Mouse (Mus musculus): ENCODE measurements around the gene Gm12790. TPM values are rescaled to one million over a fixed set of nuclear protein-coding genes. Genes with fewer than 3 reads are reported as not detected.
"Not testable (repeated sequence)": the region's sequence is repeated elsewhere in the genome, so short reads cannot be mapped to it uniquely, and the experiment has no call there.

The Gm12790 gene
- not detected in 2 replicates for polyA plus RNA-seq (2012; rRNA removed)

DNA sequence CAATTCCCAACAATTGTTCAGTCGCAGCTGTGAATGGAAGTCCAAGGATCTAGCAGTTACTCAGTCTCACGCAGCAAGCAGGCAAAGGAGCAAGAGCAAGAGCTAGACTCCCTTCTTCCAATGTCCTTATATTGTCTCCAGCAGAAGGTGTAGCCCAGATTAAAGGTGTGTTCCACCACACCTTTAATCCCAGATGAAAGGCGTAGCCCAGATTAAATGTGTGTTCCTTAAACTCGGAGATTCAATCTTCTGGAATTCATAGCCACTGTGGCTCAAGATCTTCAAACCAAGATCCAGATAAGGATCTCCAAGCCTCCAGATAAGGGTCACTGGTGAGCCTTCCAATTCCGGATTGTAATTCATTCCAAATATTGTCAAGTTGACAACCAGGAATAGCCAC, at the start of gene Gm12790:
TSS of gene Gm12790 (minus strand) at position 101 of the 400 bp plus-strand sequence.
- H3K27ac ChIP-seq (ENCODE audit: insufficient read depth, low read length); H3K27me3 ChIP-seq (ENCODE audit: control insufficient read depth, insufficient read depth, low read length); H3K4me1 ChIP-seq (ENCODE audit: control insufficient read depth, insufficient read depth, insufficient read length); H3K36me3 ChIP-seq (ENCODE audit: control insufficient read depth, insufficient read depth, low read length); DNase-seq (ENCODE audit: low read depth in 1 of 2, low spot score in 2 of 2); H3K4me3 ChIP-seq (ENCODE audit: extremely low read depth, insufficient read depth, insufficient read length): not testable (repeated sequence)
- 93% methylated on average over 1 of the region's 5 CpGs for WGBS

DNA sequence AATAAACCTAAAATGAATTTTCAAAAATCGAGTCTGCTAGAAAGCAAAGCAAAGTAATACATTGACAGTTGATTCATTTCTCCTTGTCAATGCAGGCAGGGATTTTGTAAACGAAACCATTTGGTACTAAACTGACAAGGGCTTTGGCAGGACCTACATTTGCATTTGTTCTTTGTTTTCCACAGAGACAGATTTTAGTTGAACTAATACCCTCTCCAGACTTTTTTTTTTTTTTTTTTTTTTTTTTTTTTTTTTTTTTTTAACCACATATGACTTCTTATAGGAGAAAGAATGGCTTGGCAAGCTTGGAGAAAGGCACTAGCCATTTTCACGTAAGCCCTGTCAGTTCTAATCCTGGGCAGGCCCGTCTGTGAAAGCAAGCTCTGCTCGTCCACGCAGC, 45.8 kb upstream of the Gm12790 start:
- H3K27me3 ChIP-seq (ENCODE audit: control insufficient read depth, insufficient read depth, low read length): no peaks in the 10 kb centered on the region
- H3K4me3 ChIP-seq (ENCODE audit: extremely low read depth, insufficient read depth, insufficient read length): no peak overlapping the region
- H3K27ac ChIP-seq (ENCODE audit: insufficient read depth, low read length): no peak overlapping the region
- DNase-seq (ENCODE audit: low read depth in 1 of 2, low spot score in 2 of 2): no peak
- no peak for TF ChIP-seq CTCF (IDR thresholded peaks at IDR 0.05; ENCODE audit: extremely low read depth, insufficient read depth, insufficient read length, insufficient replicate concordance)
- TF ChIP-seq POLR2A (IDR thresholded peaks at IDR 0.05; ENCODE audit: low read depth, low read length): no peak
- 89% methylated on average over 6 of the region's 6 CpGs for WGBS
- no peaks in the 10 kb centered on the region for H3K4me1 ChIP-seq (ENCODE audit: control insufficient read depth, insufficient read depth, insufficient read length)
- H3K36me3 ChIP-seq (ENCODE audit: control insufficient read depth, insufficient read depth, low read length): no peaks in the 10 kb centered on the region

DNA sequence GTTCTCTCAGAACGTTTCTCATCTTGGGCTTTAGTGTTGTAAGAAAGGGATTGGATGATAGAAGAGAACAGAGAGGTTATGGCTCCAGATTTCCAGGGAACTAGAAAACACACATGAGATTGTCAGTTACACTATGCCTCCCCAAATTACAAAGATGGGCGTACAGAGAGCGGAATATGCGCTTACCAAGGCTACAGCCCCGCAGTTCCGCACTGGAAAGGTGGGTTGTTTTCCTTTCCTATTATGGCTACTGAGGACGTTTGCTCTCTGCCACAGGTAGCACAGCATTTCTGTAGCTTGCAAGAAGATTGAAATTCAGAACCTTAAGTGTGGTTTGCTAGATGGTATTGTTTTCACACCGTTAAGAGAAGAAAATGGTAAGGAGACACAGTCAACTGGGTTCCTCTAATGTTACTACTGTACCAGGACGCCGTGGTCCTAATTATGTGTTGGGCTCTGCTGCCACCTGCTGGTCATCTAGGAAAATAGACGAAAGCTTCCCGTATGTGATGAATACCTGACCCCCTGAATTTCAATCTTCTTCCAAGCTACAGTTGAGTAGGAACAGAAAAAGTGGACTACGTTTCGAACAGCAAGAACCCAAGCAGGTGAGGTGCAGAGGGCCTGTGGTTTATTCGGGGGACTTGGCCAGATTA, 17.5 kb upstream of the Gm12790 start:
- no peaks in the 10 kb centered on the region for H3K27me3 ChIP-seq (ENCODE audit: control insufficient read depth, insufficient read depth, low read length)
- TF ChIP-seq CTCF (IDR thresholded peaks at IDR 0.05; ENCODE audit: extremely low read depth, insufficient read depth, insufficient read length, insufficient replicate concordance) (peak; percentile 30; the same call in 1 of the 2 replicates), POLR2A (IDR thresholded peaks at IDR 0.05; ENCODE audit: low read depth, low read length) (no peak)
- DNase-seq (ENCODE audit: low read depth in 1 of 2, low spot score in 2 of 2): peak in 1 of 2 experiments; percentile 25
- no peaks in the 10 kb centered on the region for H3K4me1 ChIP-seq (ENCODE audit: control insufficient read depth, insufficient read depth, insufficient read length)
- no peak overlapping the region for H3K4me3 ChIP-seq (ENCODE audit: extremely low read depth, insufficient read depth, insufficient read length)
- 39% methylated on average over 15 of the region's 15 CpGs for WGBS
- H3K36me3 ChIP-seq (ENCODE audit: control insufficient read depth, insufficient read depth, low read length): no peaks in the 10 kb centered on the region
- no peak overlapping the region for H3K27ac ChIP-seq (ENCODE audit: insufficient read depth, low read length)

DNA sequence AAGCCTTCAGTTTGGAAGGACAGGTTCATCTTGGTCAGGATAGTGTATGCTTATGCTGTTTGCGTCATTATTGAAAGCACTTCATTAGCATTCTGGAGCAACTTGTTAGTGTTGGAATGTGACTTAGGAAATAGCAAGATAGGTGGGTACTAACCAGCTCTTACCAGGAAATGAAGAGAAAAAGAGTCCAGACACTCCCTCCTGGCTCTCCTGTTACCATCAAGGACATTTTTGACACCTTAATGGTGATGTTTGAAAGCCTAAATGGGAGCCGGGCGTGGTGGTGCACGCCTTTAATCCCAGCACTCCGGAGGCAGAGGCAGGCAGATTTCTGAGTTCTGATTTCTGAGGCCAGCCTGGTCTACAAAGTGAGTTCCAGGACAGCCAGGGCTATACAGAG, 16.6 kb upstream of the Gm12790 start:
- Histone ChIP-seq H3K36me3 (ENCODE audit: control insufficient read depth, insufficient read depth, low read length) (no peaks in the 10 kb centered on the region), H3K27ac (ENCODE audit: insufficient read depth, low read length) (no peak overlapping the region), H3K4me1 (ENCODE audit: control insufficient read depth, insufficient read depth, insufficient read length) (no peaks in the 10 kb centered on the region), H3K4me3 (ENCODE audit: extremely low read depth, insufficient read depth, insufficient read length) (no peak overlapping the region), H3K27me3 (ENCODE audit: control insufficient read depth, insufficient read depth, low read length) (no peaks in the 10 kb centered on the region)
- WGBS: 82% methylated on average over 5 of the region's 5 CpGs
- no peak for DNase-seq (ENCODE audit: low read depth in 1 of 2, low spot score in 2 of 2)
- TF ChIP-seq POLR2A (IDR thresholded peaks at IDR 0.05; ENCODE audit: low read depth, low read length): no peak
- TF ChIP-seq CTCF (IDR thresholded peaks at IDR 0.05; ENCODE audit: extremely low read depth, insufficient read depth, insufficient read length, insufficient replicate concordance): no peak

DNA sequence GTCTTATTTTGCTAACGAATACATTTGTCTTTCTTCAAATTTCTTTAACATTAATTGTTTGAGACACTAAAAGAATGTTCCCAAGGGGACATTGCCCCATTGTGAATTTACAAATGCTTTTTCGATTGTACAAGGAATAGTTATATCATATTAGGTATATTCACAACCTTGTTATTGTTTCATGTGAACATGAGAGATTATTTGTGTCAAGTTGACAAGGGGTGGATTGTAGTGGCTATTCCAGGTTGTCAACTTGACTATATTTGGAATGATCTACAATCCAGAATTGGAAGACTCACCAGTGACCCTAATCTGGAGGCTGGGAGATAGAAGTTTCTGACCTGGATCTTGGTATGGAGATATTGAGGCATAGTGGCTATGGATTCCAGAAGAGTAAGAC, 5.5 kb upstream of the Gm12790 start, which contains the start of gene Gm12789:
TSS of gene Gm12789 (plus strand) at position 301 of the 400 bp plus-strand sequence.
- not testable (repeated sequence) for DNase-seq (ENCODE audit: low read depth in 1 of 2, low spot score in 2 of 2); H3K36me3 ChIP-seq (ENCODE audit: control insufficient read depth, insufficient read depth, low read length); H3K4me1 ChIP-seq (ENCODE audit: control insufficient read depth, insufficient read depth, insufficient read length); H3K4me3 ChIP-seq (ENCODE audit: extremely low read depth, insufficient read depth, insufficient read length); H3K27ac ChIP-seq (ENCODE audit: insufficient read depth, low read length); H3K27me3 ChIP-seq (ENCODE audit: control insufficient read depth, insufficient read depth, low read length)
- WGBS: 89% methylated on average over 2 of the region's 2 CpGs

DNA sequence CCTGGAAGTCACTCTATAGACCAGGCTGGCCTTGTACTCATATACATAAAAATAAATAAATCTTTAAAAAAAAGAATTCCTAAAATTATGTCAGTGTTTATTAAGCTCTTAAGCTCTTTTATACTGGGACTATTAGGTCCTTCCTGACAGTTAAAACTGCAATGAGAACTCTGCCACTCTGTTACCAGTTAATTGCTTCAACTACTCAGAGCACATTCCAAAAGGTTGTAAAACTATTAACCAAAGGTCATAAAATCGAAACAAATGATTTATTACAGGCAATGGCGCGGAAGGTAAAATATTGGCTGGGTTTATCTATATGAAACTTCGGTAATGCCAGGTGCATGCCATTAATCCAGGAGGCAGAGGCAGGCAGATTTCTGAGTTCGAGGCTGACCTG, 4.8 kb upstream of the Gm12790 start:
- 75% methylated on average over 5 of the region's 5 CpGs for WGBS
- H3K36me3 ChIP-seq (ENCODE audit: control insufficient read depth, insufficient read depth, low read length): no peaks in the 10 kb centered on the region
- no peaks in the 10 kb centered on the region for H3K4me1 ChIP-seq (ENCODE audit: control insufficient read depth, insufficient read depth, insufficient read length)
- TF ChIP-seq POLR2A (IDR thresholded peaks at IDR 0.05; ENCODE audit: low read depth, low read length) (no peak), CTCF (IDR thresholded peaks at IDR 0.05; ENCODE audit: extremely low read depth, insufficient read depth, insufficient read length, insufficient replicate concordance) (no peak)
- no peaks in the 10 kb centered on the region for H3K27me3 ChIP-seq (ENCODE audit: control insufficient read depth, insufficient read depth, low read length)
- H3K27ac ChIP-seq (ENCODE audit: insufficient read depth, low read length): no peak overlapping the region
- H3K4me3 ChIP-seq (ENCODE audit: extremely low read depth, insufficient read depth, insufficient read length): no peak overlapping the region
- DNase-seq (ENCODE audit: low read depth in 1 of 2, low spot score in 2 of 2): no peak

DNA sequence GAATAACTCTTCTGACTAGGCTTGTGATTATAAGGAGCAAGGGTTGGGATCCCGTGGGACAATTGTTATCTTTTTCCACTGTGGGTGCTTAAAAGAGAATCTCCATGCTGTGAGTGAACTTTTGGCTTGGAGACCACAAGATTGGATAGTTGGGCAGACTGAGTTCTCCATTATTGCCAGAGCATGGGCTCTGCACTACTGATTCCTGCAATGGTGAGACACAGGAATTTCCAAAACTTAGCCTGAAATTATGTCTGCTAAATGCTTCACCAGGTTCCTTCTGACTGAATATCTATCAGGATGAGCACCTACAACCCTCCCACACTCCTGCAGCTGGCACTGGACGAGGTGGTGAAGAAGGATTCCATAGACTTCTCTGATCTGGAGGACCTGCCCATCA, 40.7 kb downstream of the Gm12790 start, which contains the start of gene Gm12794:
TSS of gene Gm12794 (plus strand) at position 301 of the 400 bp plus-strand sequence.
- H3K27ac ChIP-seq (ENCODE audit: insufficient read depth, low read length); H3K4me1 ChIP-seq (ENCODE audit: control insufficient read depth, insufficient read depth, insufficient read length); H3K36me3 ChIP-seq (ENCODE audit: control insufficient read depth, insufficient read depth, low read length); DNase-seq (ENCODE audit: low read depth in 1 of 2, low spot score in 2 of 2); H3K27me3 ChIP-seq (ENCODE audit: control insufficient read depth, insufficient read depth, low read length); H3K4me3 ChIP-seq (ENCODE audit: extremely low read depth, insufficient read depth, insufficient read length): not testable (repeated sequence)
- 67% methylated on average over 2 of the region's 2 CpGs for WGBS

Other genes with a start within 250 kb of the Gm12790 start
- not detected in 2 replicates for gene B020004J07Rik, start 137.0 kb downstream of the Gm12790 start, polyA plus RNA-seq (2012; rRNA removed)
- gene C130073F10Rik, start 87.3 kb downstream of the Gm12790 start, polyA plus RNA-seq (2012; rRNA removed): not detected in 2 replicates
- gene Gm12800, start 71.9 kb downstream of the Gm12790 start, polyA plus RNA-seq (2012; rRNA removed): not detected in 2 replicates
- not detected in 2 replicates for gene Gm12794, start 40.6 kb downstream of the Gm12790 start, polyA plus RNA-seq (2012; rRNA removed)
- not detected in 2 replicates for gene Gm12789, start 5.6 kb upstream of the Gm12790 start, polyA plus RNA-seq (2012; rRNA removed)
- 14.3 and 17.3 TPM in 2 replicates for gene Pde4b, start 106.5 kb upstream of the Gm12790 start, polyA plus RNA-seq (2012; rRNA removed)

Measured in spleen, adult 2 months (tissue).